Mouse (Mus musculus) kidney, embryonic 15.5 days (tissue): ENCODE data around the gene Mrgprd. TPM values are rescaled to one million over a fixed set of nuclear protein-coding genes. Genes with fewer than 3 reads are reported as not detected.

ENCODE experiments used
- ATAC-seq: fragments of 200-750 bp; cut with Nextera tagmentation; replicated peaks from 2 replicates; pipeline ENCODE4 v1.8.0; 2017; ENCODE audit warnings: moderate TSS enrichment; ENCODE audit not compliant: low FRiP score
- H3K27ac ChIP-seq: fragments of 300-500 bp; sonication (generic); 2 replicates; pipeline ENCODE4 v1.5.1; 2015; ENCODE audit warnings: mild to moderate bottlenecking, inconsistent platforms
- H3K27me3 ChIP-seq: fragments of 300-500 bp; sonication (generic); 2 replicates; pipeline ENCODE4 v1.6.1; 2015; ENCODE audit warnings: inconsistent platforms
- H3K36me3 ChIP-seq: fragments of 300-500 bp; sonication (generic); 2 replicates; pipeline ENCODE4 v1.6.1; 2015; ENCODE audit warnings: inconsistent platforms
- H3K4me1 ChIP-seq: fragments of 300-500 bp; sonication (generic); 2 replicates; pipeline ENCODE4 v1.6.1; 2015; ENCODE audit warnings: inconsistent platforms
- H3K4me2 ChIP-seq: fragments of 300-500 bp; sonication (generic); 2 replicates; pipeline ENCODE4 v1.6.1; 2015; ENCODE audit warnings: moderate library complexity, mild to moderate bottlenecking, inconsistent platforms
- H3K4me3 ChIP-seq: fragments of 300-500 bp; sonication (generic); replicated peaks from 2 replicates; pipeline ENCODE4 v1.5.1; 2015; ENCODE audit warnings: mild to moderate bottlenecking, inconsistent platforms
- H3K9ac ChIP-seq: fragments of 300-500 bp; sonication (generic); 2 replicates; pipeline ENCODE4 v1.6.1; 2015; ENCODE audit warnings: mild to moderate bottlenecking, inconsistent platforms
- H3K9me3 ChIP-seq: fragments of 300-500 bp; sonication (generic); replicated peaks from 2 replicates; pipeline ENCODE4 v1.6.1; 2016; ENCODE audit warnings: inconsistent platforms
- WGBS: fragments of 180-500 bp; shearing (Covaris S2); methylation state at CpG from one replicate; pipeline ENCODE4 v1.1.7; 2015; ENCODE audit warnings: mixed read lengths; 5-methylcytosine and 5-hydroxymethylcytosine counted together
- polyA plus RNA-seq: library from polyadenylated mRNA; unstranded; fragments of >200 nt; fragmentation: Nextera tagmentation; extraction: Ambion mirVana; gene quantifications from 2 replicates; pipeline ENCODE4 v1.2.1, GENCODE M21; 2015

Gene Mrgprd
- polyA plus RNA-seq, 1 experiment from 2014 or later, result not detected

GRCm38 (mm10) chr7:145291847-145292246 is 22.8 kb upstream of the Mrgprd start:
- Histone ChIP-seq H3K4me2 (no peak overlapping the region), H3K27me3 (no peaks in the 10 kb centered on the region), H3K9me3 (no peaks in the 10 kb centered on the region), H3K36me3 (no peaks in the 10 kb centered on the region), H3K4me1 (0 out of 2 replicates have a peak, but pooled peaks cover 2% of the 10 kb centered on the region), H3K4me3 (no peak overlapping the region), H3K9ac (no peak overlapping the region), H3K27ac (no peak overlapping the region)
- ATAC-seq, result no peak
- 91% methylated on average over 2 of the region's 2 CpGs for WGBS

GRCm38 (mm10) chr7:145292726-145293125 is 21.9 kb upstream of the Mrgprd start:
- no peak overlapping the region for H3K4me3 ChIP-seq
- no peaks in the 10 kb centered on the region for H3K27me3 ChIP-seq
- no peaks in the 10 kb centered on the region for H3K9me3 ChIP-seq
- ATAC-seq, result no peak
- no peak overlapping the region for H3K27ac ChIP-seq
- no peak overlapping the region for H3K9ac ChIP-seq
- 0 out of 2 replicates have a peak, but pooled peaks cover 2% of the 10 kb centered on the region for H3K4me1 ChIP-seq
- no peak overlapping the region for H3K4me2 ChIP-seq
- no peaks in the 10 kb centered on the region for H3K36me3 ChIP-seq
- WGBS, result 57% methylated on average over 2 of the region's 2 CpGs

DNA sequence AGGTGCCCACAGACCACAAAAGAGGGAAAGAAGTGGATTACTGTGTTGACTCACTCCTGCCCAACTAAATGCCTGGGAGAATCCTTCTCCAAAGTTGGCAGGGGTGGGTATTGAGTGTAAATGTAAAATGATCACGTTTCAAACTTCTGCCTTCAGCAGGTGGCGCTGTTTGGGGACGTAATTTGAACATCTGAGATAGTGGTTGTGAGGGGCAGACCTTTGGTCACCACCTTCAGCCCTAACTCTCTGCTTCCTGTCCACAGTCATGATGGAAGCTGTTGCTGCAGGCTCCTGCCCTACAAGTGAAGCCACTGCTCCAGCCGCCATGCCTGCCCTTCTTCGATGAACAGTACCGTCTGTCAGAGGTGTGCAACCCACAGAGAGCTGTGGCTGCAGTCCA is 20.8 kb upstream of the Mrgprd start:
- ATAC-seq, result no peak
- 41% methylated on average over 6 of the region's 6 CpGs for WGBS
- H3K36me3 ChIP-seq, result no peaks in the 10 kb centered on the region

DNA sequence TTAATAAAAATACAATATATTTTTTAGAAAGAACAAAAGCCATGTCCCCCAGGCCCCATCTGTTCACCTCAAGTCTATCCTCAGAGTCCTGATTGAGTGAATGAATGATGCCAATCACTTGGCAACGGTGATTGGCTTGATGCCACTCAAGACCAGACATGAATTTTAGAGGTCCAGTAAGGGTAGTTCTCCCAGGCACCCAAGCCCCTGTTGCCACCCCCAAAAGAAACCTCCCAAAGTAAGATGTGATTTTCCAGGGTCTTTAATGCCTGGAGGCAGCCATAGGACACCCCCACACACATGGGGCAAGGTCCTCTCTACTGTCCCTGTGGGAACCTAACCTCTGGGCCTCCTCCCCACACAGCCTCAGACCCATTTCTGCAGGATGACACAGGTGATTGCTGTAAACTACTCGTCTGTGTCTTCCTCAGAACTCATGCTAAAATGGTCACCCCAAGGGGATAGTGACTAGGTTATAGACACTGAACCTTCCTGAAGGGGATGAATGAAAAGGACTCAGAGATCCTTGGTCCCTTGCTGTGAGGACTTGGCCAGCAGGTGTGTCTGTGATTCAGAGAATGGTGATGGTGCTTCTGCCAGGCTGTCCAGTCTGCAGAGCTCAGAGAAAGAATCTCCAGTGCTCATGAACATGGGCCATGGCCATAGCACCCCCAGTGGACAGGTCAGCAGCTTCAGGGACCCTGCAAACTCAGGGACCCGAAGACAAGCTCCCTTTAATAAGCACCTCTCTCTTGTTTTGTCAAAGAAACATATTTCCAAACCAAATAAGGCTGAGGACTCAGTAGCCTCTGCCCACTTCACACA is 15.8 kb upstream of the Mrgprd start:
- no peak overlapping the region for H3K9ac ChIP-seq
- no peak overlapping the region for H3K4me3 ChIP-seq
- 61% methylated on average over 3 of the region's 3 CpGs for WGBS
- H3K36me3 ChIP-seq, result no peaks in the 10 kb centered on the region
- no peaks in the 10 kb centered on the region for H3K27me3 ChIP-seq
- H3K27ac ChIP-seq, result no peak overlapping the region
- H3K4me2 ChIP-seq, result no peak overlapping the region
- H3K4me1 ChIP-seq, result peaks cover 31% of the 10 kb centered on the region
- ATAC-seq, result no peak
- H3K9me3 ChIP-seq, result no peaks in the 10 kb centered on the region

More for the DNA sequence above, 20.8 kb upstream of the Mrgprd start:
- no peaks in the 10 kb centered on the region for H3K27me3 ChIP-seq
- H3K4me1 ChIP-seq, result 0 out of 2 replicates have a peak, but pooled peaks cover 5% of the 10 kb centered on the region
- H3K4me2 ChIP-seq, result no peak overlapping the region
- H3K9me3 ChIP-seq, result no peaks in the 10 kb centered on the region
- no peak overlapping the region for H3K9ac ChIP-seq
- H3K4me3 ChIP-seq, result no peak overlapping the region
- H3K27ac ChIP-seq, result no peak overlapping the region

GRCm38 (mm10) chr7:145299562-145300320 is 14.9 kb upstream of the Mrgprd start:
- Histone ChIP-seq H3K9me3 (no peaks in the 10 kb centered on the region), H3K27ac (0 out of 2 replicates have a peak overlapping the region, but pooled peaks have one; percentile 43), H3K36me3 (no peaks in the 10 kb centered on the region), H3K27me3 (no peaks in the 10 kb centered on the region), H3K4me1 (peaks cover 31% of the 10 kb centered on the region), H3K9ac (no peak overlapping the region), H3K4me3 (no peak overlapping the region), H3K4me2 (no peak overlapping the region)
- ATAC-seq, result no peak
- 59% methylated on average over 7 of the region's 7 CpGs for WGBS

GRCm38 (mm10) chr7:145300321-145301007 is 14.2 kb upstream of the Mrgprd start, which contains the start of gene Mrgprf:
Mrgprf (plus strand) TSS chr7:145300828.
- Histone ChIP-seq H3K4me3 (no peak within 1 kb of the TSS), H3K9me3 (no peaks in the 10 kb centered on the region), H3K4me2 (no peak within 1 kb of the TSS), H3K27ac (peak within 1 kb of the TSS; percentile 43; the same call in 1 of the 2 replicates), H3K36me3 (no peaks in the 10 kb centered on the region), H3K27me3 (no peaks in the 10 kb centered on the region), H3K4me1 (peaks cover 31% of the 10 kb centered on the region), H3K9ac (no peak within 1 kb of the TSS)
- ATAC-seq, result no peak
- WGBS, result 27% methylated on average over 12 of the region's 13 CpGs

DNA sequence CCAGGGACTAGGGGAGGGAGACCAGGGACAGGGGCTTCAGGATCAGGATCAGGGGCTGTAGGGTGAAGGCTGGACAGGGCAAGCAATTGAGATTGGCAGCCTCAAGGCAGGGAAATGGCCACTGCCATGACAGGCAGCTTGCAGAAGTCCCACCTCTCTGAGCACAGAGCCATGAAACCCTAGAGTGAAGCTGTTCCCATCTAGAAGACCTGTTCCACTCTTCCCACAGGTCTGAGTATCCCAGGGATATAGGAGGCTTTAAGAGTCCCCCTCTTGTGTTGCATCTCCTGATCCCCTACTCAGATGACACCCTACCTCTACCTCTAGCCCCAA is 13.7 kb upstream of the Mrgprd start:
- Histone ChIP-seq H3K9me3 (no peaks in the 10 kb centered on the region), H3K9ac (no peak overlapping the region), H3K4me3 (no peak overlapping the region), H3K4me1 (peaks cover 31% of the 10 kb centered on the region), H3K27ac (peak overlapping the region; percentile 25; the same call in 1 of the 2 replicates), H3K27me3 (no peaks in the 10 kb centered on the region), H3K4me2 (no peak overlapping the region), H3K36me3 (no peaks in the 10 kb centered on the region)
- ATAC-seq, result no peak

- peak overlapping the region; percentile 24; the same call in 1 of the 2 replicates for H3K27ac ChIP-seq
- no peaks in the 10 kb centered on the region for H3K36me3 ChIP-seq
- H3K9me3 ChIP-seq, result no peaks in the 10 kb centered on the region
- no peaks in the 10 kb centered on the region for H3K27me3 ChIP-seq
- no peak for ATAC-seq
- H3K4me3 ChIP-seq, result no peak overlapping the region
- no peak overlapping the region for H3K9ac ChIP-seq
- WGBS, result 89% methylated on average over 6 of the region's 6 CpGs
- no peak overlapping the region for H3K4me2 ChIP-seq
- peaks cover 31% of the 10 kb centered on the region for H3K4me1 ChIP-seq
Measured at GRCm38 (mm10) chr7:145301341-145302005, 13.2 kb upstream of the Mrgprd start.

DNA sequence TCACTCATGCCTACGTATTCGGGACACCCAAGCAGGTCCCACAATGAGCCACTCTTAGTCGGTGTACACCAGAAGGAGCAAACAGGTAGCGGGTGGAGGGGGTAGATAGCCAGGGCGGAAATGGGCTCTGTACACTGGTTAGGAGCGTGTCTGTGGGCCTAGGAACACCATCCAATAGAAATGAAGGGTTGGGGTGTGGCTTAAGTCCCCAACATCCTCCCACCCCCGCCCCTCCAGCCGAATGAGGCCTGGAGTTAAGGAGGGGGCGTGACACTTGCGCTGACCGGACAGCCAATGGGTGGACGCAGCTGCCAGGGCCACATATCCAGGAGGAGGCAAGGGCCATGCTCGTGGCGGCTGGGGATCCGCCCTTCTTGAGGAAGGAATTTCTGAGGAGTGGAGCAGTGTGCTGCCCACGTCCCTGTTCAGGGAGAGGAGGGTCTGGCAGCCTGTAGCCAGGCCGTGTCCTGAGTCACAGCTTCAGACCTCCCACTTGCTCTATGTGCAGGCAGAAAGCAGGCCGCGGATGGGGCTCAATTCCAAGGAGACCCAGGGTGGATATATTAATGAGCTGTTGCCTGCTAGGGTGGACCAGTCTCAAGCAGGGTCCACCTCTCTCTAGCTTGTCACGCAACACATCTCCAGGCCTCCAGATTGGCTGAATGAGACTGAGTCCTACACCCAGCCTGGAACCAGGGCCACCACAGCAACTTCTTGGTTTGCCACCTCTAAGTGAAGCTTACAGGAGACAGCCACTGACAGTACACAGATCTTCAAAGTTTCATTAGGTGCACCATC is 11.9 kb upstream of the Mrgprd start:
- H3K4me1 ChIP-seq, result peaks cover 31% of the 10 kb centered on the region
- peak overlapping the region; percentile 83 for H3K27ac ChIP-seq
- H3K36me3 ChIP-seq, result no peaks in the 10 kb centered on the region
- ATAC-seq, result peak; percentile 94
- WGBS, result 4% methylated on average over 20 of the region's 20 CpGs
- peak overlapping the region; percentile 39 for H3K9ac ChIP-seq
- H3K4me2 ChIP-seq, result peak overlapping the region; percentile 62
- no peaks in the 10 kb centered on the region for H3K9me3 ChIP-seq
- H3K4me3 ChIP-seq, result peak overlapping the region; percentile 32
- H3K27me3 ChIP-seq, result no peaks in the 10 kb centered on the region

DNA sequence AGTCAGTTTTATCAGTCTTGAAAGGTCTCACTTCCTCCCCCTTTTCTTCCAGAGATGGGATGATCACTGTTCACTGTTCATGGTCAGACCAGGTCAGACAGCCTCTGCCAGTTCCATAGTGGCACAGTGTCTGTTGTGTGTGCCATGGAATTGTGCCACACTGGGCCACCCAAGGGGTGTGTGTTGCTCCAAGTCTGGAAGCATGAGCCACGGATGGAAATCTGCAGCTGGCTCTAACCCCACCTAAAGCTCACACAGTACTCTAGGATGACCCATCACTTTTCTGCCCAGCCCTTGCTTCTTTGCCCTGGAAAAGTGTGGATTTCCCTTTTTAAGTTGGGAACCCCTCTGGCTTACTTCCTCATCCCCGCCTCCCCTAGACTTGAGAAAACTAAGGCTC is 10.5 kb upstream of the Mrgprd start:
- Histone ChIP-seq H3K4me3 (no peak overlapping the region), H3K4me1 (peaks cover 31% of the 10 kb centered on the region)
- WGBS, result 87% methylated on average over 2 of the region's 2 CpGs

GRCm38 (mm10) chr7:145307636-145308035 is 7.0 kb upstream of the Mrgprd start:
- Histone ChIP-seq H3K27me3 (no peaks in the 10 kb centered on the region), H3K9ac (no peak overlapping the region), H3K36me3 (no peaks in the 10 kb centered on the region), H3K4me2 (no peak overlapping the region), H3K4me1 (peaks cover 23% of the 10 kb centered on the region), H3K9me3 (no peaks in the 10 kb centered on the region), H3K27ac (no peak overlapping the region), H3K4me3 (no peak overlapping the region)
- 89% methylated on average over 10 of the region's 10 CpGs for WGBS
- no peak for ATAC-seq

More for the DNA sequence above, 10.5 kb upstream of the Mrgprd start:
- H3K27me3 ChIP-seq, result no peaks in the 10 kb centered on the region
- no peaks in the 10 kb centered on the region for H3K36me3 ChIP-seq
- no peak overlapping the region for H3K9ac ChIP-seq
- no peaks in the 10 kb centered on the region for H3K9me3 ChIP-seq
- H3K4me2 ChIP-seq, result no peak overlapping the region
- no peak for ATAC-seq
- no peak overlapping the region for H3K27ac ChIP-seq
